Comparison of ENCODE assay signal across 8 mouse cellular contexts in the genomic region with DNA sequence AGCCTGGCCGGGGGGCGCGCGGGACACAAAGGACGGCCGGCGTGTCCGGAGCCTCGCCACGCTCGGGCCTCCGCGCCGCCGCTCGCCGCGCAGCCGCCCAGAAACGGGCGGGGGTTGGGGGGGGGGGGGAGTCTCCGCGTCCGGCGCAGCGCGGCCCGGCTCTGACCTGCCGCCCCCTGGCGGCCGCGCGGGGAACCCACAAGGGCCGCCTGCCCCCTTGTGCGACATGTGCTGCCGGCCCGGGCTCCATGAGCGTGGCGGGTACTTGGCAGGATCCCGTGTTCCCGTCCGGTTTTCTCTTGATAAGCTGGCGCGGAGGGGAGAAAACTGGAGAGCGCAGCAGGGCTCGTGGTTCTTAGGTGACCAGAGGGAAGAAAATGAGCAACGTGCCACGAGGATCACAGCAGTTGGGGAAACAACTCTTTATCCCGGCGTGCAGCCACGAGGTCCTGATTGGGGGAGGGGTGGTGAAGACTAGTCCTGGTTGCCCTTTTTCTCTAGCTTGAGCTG. TPM values are rescaled to one million over a fixed set of nuclear protein-coding genes. Genes with fewer than 3 reads are reported as not detected.
DNase-seq lines count a peak whose midpoint lies in the region; ATAC-seq and TF ChIP-seq lines count a peak whose summit lies in the region.

No protein-coding gene starts in this region.

- ATAC-seq in G1E (ENCODE audit: extremely low read depth, insufficient number of reproducible peaks, low FRiP score, poor library complexity, severe bottlenecking) = peak; percentile 42
- peak; percentile 82 for ATAC-seq in forebrain, embryonic 16.5 days
- peak; percentile 77 for ATAC-seq in lung, embryonic 14.5 days (ENCODE audit: insufficient read depth)
- peak; percentile 69 for ATAC-seq in neutrophil, adult 5-6 weeks (ENCODE audit: extremely low read depth, insufficient number of reproducible peaks, low FRiP score, poor library complexity, severe bottlenecking)

- H3K4me1 ChIP-seq in G1E (ENCODE audit: insufficient read depth, low read depth, low read length) = peaks cover 45% of the 10 kb centered on the region
- no peaks in the 10 kb centered on the region for H3K4me1 ChIP-seq in cerebellum, adult 2 months (ENCODE audit: control insufficient read depth, insufficient read depth, low read length)
- H3K4me1 ChIP-seq in forebrain, embryonic 16.5 days (replicated peaks; ENCODE audit: control insufficient read depth, insufficient read depth, low read length) = peaks cover 18% of the 10 kb centered on the region
- H3K4me1 ChIP-seq in lung, embryonic 14.5 days (ENCODE audit: insufficient read depth) = peaks cover 7% of the 10 kb centered on the region; the same call in 1 of the 2 replicates

- 0% methylated on average over 26 of the region's 51 CpGs for WGBS in cerebellum, adult 2 months
- 0% methylated on average over 22 of the region's 51 CpGs for WGBS in forebrain, embryonic 16.5 days
- under 1% methylated on average over 23 of the region's 51 CpGs for WGBS in lung, embryonic 14.5 days

- H3K4me2 ChIP-seq in forebrain, embryonic 16.5 days (ENCODE audit: low read length) = peak overlapping the region; percentile 81
- H3K4me2 ChIP-seq in lung, embryonic 14.5 days = peak overlapping the region; percentile 90

- no peaks in the 10 kb centered on the region for H3K27me3 ChIP-seq in G1E (ENCODE audit: insufficient read depth, low read length)
- H3K27me3 ChIP-seq in cerebellum, adult 2 months (ENCODE audit: control insufficient read depth, insufficient read depth, low read length) = peaks cover 1% of the 10 kb centered on the region; the same call in 1 of the 2 replicates
- no peaks in the 10 kb centered on the region for H3K27me3 ChIP-seq in forebrain, embryonic 16.5 days (replicated peaks; ENCODE audit: control insufficient read depth, insufficient read depth, low read length)
- no peaks in the 10 kb centered on the region for H3K27me3 ChIP-seq in lung, embryonic 14.5 days (ENCODE audit: insufficient read depth, low read length)

- no peaks in the 10 kb centered on the region for H3K9me3 ChIP-seq in G1E (replicated peaks)
- H3K9me3 ChIP-seq in forebrain, embryonic 16.5 days (ENCODE audit: control insufficient read depth, low read length) = no peaks in the 10 kb centered on the region
- H3K9me3 ChIP-seq in lung, embryonic 14.5 days (ENCODE audit: low read depth, low read length) = no peaks in the 10 kb centered on the region

- TF ChIP-seq POLR2A in cerebellum, adult 2 months (IDR thresholded peaks at IDR 0.05; ENCODE audit: borderline replicate concordance, insufficient read depth, low read length) = no peak

- peak overlapping the region; percentile 98 for H3K9ac ChIP-seq in forebrain, embryonic 16.5 days (replicated peaks; ENCODE audit: low read depth, low read length)
- peak overlapping the region; percentile 99 for H3K9ac ChIP-seq in lung, embryonic 14.5 days

- H3K4me3 ChIP-seq in G1E (ENCODE audit: low read depth, low read length) = peak overlapping the region; percentile 93
- H3K4me3 ChIP-seq in cerebellum, adult 2 months (replicated peaks; ENCODE audit: insufficient read depth, low read depth, low read length) = peak overlapping the region; percentile 60
- peak overlapping the region; percentile 74 for H3K4me3 ChIP-seq in forebrain, embryonic 16.5 days (replicated peaks; ENCODE audit: low read length)
- peak overlapping the region; percentile 86 for H3K4me3 ChIP-seq in lung, embryonic 14.5 days (ENCODE audit: low read depth, low read length)

- peak; percentile 90 for DNase-seq in G1E (ENCODE audit: low spot score)
- peak; percentile 84 for DNase-seq in cerebellum, adult 2 months
- DNase-seq in heart, postnatal 4 days = peak; percentile 93
- peak; percentile 42 to 75 for DNase-seq in layer of hippocampus, adult 8-10 months (ENCODE audit: low spot score in 2 of 2)
- DNase-seq in lung, embryonic 14.5 days = peak; percentile 91
- peak; percentile 87 for DNase-seq in testis, postnatal 14 days (ENCODE audit: low spot score)

- peaks cover 45% of the 10 kb centered on the region for H3K36me3 ChIP-seq in G1E (replicated peaks)
- H3K36me3 ChIP-seq in forebrain, embryonic 16.5 days (ENCODE audit: control insufficient read depth, insufficient read depth) = peaks cover 12% of the 10 kb centered on the region
- H3K36me3 ChIP-seq in lung, embryonic 14.5 days (ENCODE audit: insufficient read depth) = peaks cover 45% of the 10 kb centered on the region

- no peak overlapping the region for H3K27ac ChIP-seq in cerebellum, adult 2 months (ENCODE audit: insufficient read depth, low read length)
- H3K27ac ChIP-seq in forebrain, embryonic 16.5 days (ENCODE audit: low read length) = peak overlapping the region; percentile 88
- peak overlapping the region; percentile 96 for H3K27ac ChIP-seq in lung, embryonic 14.5 days (ENCODE audit: low read depth)

- TF ChIP-seq CTCF in G1E (IDR thresholded peaks at IDR 0.05; ENCODE audit: low read depth, low read length) = peak; percentile 73; the same call in 1 of the 2 replicates
- peak; percentile 60 for TF ChIP-seq CTCF in cerebellum, adult 2 months (IDR thresholded peaks at IDR 0.05; ENCODE audit: borderline replicate concordance, insufficient read depth, low read depth, low read length)
- peak; percentile 66 for TF ChIP-seq CTCF in lung, embryonic 14.5 days (IDR thresholded peaks at IDR 0.05; ENCODE audit: low read depth)

RNA-seq across cellular contexts. Expression of gene Gpc5, which starts 49.9 kb away (rescaled TPM):
- total RNA-seq in G1E (2014; fragmentation: Nextera tagmentation) = not detected in 2 replicates
- total RNA-seq in G1E (2017) = 0.06 and 0.16 TPM in 2 replicates
- not detected in 2 replicates for polyA plus RNA-seq in G1E (2012)
- polyA plus RNA-seq in cerebellum, adult 2 months (2012; rRNA removed) = 17.0 and 23.0 TPM in 2 replicates
- polyA plus RNA-seq in forebrain, embryonic 16.5 days (2015; fragmentation: Nextera tagmentation; extraction: Ambion mirVana) = 2.0 and 3.1 TPM in 2 replicates
- not detected for total RNA-seq in heart, postnatal 4 days (2021)
- total RNA-seq in layer of hippocampus, adult 8-10 months (2022) = 10 to 100 TPM; 33.3 to 43.9 (median 38.7) TPM
- 0.29 and 0.30 TPM in 2 replicates for polyA plus RNA-seq in lung, embryonic 14.5 days (2014; fragmentation: Nextera tagmentation; extraction: Ambion mirVana)
- total RNA-seq in neutrophil, adult 5-6 weeks (2017) = not detected in 2 replicates

Comparison
In these comparisons a context has a peak if more than half of its experiments do, and no peak if none do; other contexts are left out.
1. RNA of gene Gpc5, which starts 49.9 kb away (total RNA-seq): 33.3 to 43.9 TPM in layer of hippocampus, adult 8-10 months; 0.06 to 0.16 TPM in G1E, not detected in heart, postnatal 4 days and not detected in neutrophil, adult 5-6 weeks; every median in the first group is over 10 times any median in the second.
2. Peak in every context shown above with its lines, with median percentiles within 50 percentile points of each other: ATAC-seq, DNase-seq, H3K4me3 ChIP-seq and CTCF ChIP-seq.